Mouse (Mus musculus): ENCODE measurements around the gene Jazf1. TPM values are rescaled to one million over a fixed set of nuclear protein-coding genes. Genes with fewer than 3 reads are reported as not detected.

Jazf1 gene
- total and polyA plus RNA-seq, 3 experiments: not detected

GRCm38 (mm10) chr6:53022069-53022468, 46.4 kb downstream of the Jazf1 start:
- Histone ChIP-seq H3K36me3 (ENCODE audit: control insufficient read depth in 1 of 2, insufficient read depth in 2 of 2, low read length in 2 of 2) (no peaks in the 10 kb centered on the region), H3K4me3 (ENCODE audit: control insufficient read depth in 1 of 2, insufficient read depth in 1 of 2, low read depth in 2 of 2, low read length in 2 of 2) (no peak overlapping the region), H3K79me2 (ENCODE audit: control insufficient read depth, insufficient read depth, low read length, poor library complexity) (no peaks in the 10 kb centered on the region), H3K9ac (ENCODE audit: control insufficient read depth, low read depth, low read length, poor library complexity, severe bottlenecking) (no peak overlapping the region), H3K4me1 (ENCODE audit: control insufficient read depth in 1 of 2, insufficient read depth in 2 of 2, low read length in 2 of 2) (no peaks in the 10 kb centered on the region), H3K27ac (ENCODE audit: control insufficient read depth, low read depth, low read length) (no peak overlapping the region), H3K9me3 (replicated peaks; ENCODE audit: insufficient read depth, low read length) (no peaks in the 10 kb centered on the region), H3K27me3 (ENCODE audit: control insufficient read depth in 1 of 2, insufficient read depth in 2 of 2, low read length in 2 of 2) (no peaks in the 10 kb centered on the region)
- no peak for DNase-seq (ENCODE audit: low read depth, low spot score)
- TF ChIP-seq ETS1 (IDR thresholded peaks at IDR 0.05; ENCODE audit: low read depth, low read length) (no peak), ZMIZ1 (IDR thresholded peaks at IDR 0.05; ENCODE audit: low read depth, low read length) (no peak), MYB (IDR thresholded peaks at IDR 0.05; ENCODE audit: low read depth, low read length) (no peak), USF2 (IDR thresholded peaks at IDR 0.05; ENCODE audit: borderline replicate concordance in 1 of 2, insufficient read depth in 1 of 2, low read depth in 1 of 2, low read length in 2 of 2) (no peak), E2F4 (IDR thresholded peaks at IDR 0.05; ENCODE audit: borderline replicate concordance, low read depth, low read length) (no peak), CHD2 (IDR thresholded peaks at IDR 0.05; ENCODE audit: low read length) (no peak), POLR2AphosphoS5 (IDR thresholded peaks at IDR 0.05; ENCODE audit: borderline replicate concordance, low read depth, low read length) (no peak), SIN3A (IDR thresholded peaks at IDR 0.05; ENCODE audit: low read length) (no peak), HCFC1 (IDR thresholded peaks at IDR 0.05; ENCODE audit: low read depth, low read length) (no peak)

GRCm38 (mm10) chr6:53021081-53021480, 47.4 kb downstream of the Jazf1 start:
- Histone ChIP-seq H3K27me3 (ENCODE audit: control insufficient read depth in 1 of 2, insufficient read depth in 2 of 2, low read length in 2 of 2) (no peaks in the 10 kb centered on the region), H3K9ac (ENCODE audit: control insufficient read depth, low read depth, low read length, poor library complexity, severe bottlenecking) (no peak overlapping the region), H3K36me3 (ENCODE audit: control insufficient read depth in 1 of 2, insufficient read depth in 2 of 2, low read length in 2 of 2) (no peaks in the 10 kb centered on the region), H3K4me3 (ENCODE audit: control insufficient read depth in 1 of 2, insufficient read depth in 1 of 2, low read depth in 2 of 2, low read length in 2 of 2) (no peak overlapping the region), H3K79me2 (ENCODE audit: control insufficient read depth, insufficient read depth, low read length, poor library complexity) (no peaks in the 10 kb centered on the region), H3K4me1 (ENCODE audit: control insufficient read depth in 1 of 2, insufficient read depth in 2 of 2, low read length in 2 of 2) (no peaks in the 10 kb centered on the region), H3K27ac (ENCODE audit: control insufficient read depth, low read depth, low read length) (no peak overlapping the region), H3K9me3 (replicated peaks; ENCODE audit: insufficient read depth, low read length) (no peaks in the 10 kb centered on the region)
- DNase-seq (ENCODE audit: low read depth, low spot score): no peak
- TF ChIP-seq SIN3A (IDR thresholded peaks at IDR 0.05; ENCODE audit: low read length): no peak
- no peak for TF ChIP-seq SMC3 (IDR thresholded peaks at IDR 0.05; ENCODE audit: low read depth, low read length)
- TF ChIP-seq ZC3H11A (IDR thresholded peaks at IDR 0.05; ENCODE audit: low read depth, low read length): no peak
- TF ChIP-seq MEF2A (IDR thresholded peaks at IDR 0.05; ENCODE audit: extremely low read depth, insufficient replicate concordance, low read depth, low read length, poor library complexity, severe bottlenecking): no peak
- no peak for TF ChIP-seq EP300 (IDR thresholded peaks at IDR 0.05; ENCODE audit: low read depth in 1 of 2, low read length in 2 of 2)
- no peak for TF ChIP-seq USF1 (IDR thresholded peaks at IDR 0.05; ENCODE audit: low read depth, low read length)
